Mouse (Mus musculus) urinary bladder, postnatal 36 days (tissue): ENCODE results near the gene Pcbp3.

Experiments
- DNase-seq, 2 experiments: peaks; one replicate each; pipeline ENCODE4 v3.0.0; 2022; ENCODE audit warnings: low spot score in 2 of 2, mixed read lengths in 1 of 2

The Pcbp3 gene

DNA sequence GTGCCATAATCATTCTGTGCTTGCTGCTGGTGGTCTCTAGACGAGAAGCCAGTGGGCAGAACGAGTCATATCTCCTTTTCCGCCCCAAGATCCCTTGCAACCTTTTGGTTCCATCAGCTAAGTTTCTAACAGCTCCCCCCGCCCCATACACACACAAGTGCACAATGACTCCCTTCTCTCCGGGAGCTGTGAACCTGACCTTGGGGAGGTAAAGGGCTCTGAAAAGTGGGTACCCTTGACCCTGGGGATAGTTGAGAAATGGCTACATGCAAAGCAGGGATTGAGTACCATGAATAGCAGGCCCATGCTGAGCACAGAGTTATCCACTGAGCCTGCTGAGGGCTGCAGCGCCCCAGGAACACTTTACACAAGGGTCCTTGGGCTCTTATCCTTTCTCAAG, 229.3 kb downstream of the Pcbp3 start:
- no peak for DNase-seq

- no peak for DNase-seq
These were observed 230.0 kb downstream of the Pcbp3 start for GRCm38 (mm10) chr10:76731621-76732239.

DNA sequence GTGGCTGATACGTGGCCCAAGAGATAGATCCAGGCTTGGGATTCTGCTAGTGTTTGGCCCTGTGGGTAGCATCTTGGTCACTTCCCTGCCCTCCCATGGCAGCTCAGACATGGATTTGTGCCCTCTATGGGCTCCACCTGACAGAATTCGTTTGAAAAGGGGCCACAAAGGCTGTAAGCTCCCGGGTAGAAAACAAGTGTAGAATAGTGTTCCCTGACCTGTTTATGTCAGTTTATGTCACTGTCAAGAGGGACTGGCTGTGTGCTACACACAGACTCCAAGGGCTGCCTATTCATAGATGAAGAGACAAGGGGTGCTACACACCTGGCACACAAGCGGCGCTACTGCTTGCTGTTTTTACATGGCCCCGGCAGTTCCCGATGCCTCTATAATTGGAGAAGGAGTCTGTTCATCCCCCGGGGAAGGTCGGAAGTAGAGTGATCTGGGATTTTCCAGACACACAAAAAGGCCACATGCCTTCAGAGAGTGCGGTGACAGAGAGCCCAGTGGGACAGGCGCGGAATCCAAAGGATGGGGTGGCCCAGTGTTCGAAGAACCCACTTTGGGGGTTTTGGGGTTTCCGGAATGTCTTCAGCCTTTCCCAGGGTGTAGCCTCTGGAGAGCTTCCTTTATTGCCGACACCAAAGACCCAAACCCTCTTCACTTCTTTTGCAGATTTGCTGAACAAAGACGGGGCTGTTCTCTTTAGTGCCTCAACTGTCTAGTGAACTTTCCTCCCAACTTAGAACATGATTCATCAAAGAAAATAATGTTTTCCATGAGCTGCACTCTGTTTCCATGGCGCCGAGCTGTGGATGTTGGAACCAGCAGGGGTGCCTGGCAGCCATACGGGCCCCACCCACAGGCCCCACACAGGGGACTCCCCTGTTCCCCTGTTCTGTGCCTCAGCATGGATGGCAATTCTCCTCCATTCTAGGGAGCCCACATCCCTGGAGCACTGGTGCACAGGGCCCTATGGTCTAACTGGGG, 231.8 kb downstream of the Pcbp3 start:
- DNase-seq: peak in 1 of 2 experiments; percentile 62

DNA sequence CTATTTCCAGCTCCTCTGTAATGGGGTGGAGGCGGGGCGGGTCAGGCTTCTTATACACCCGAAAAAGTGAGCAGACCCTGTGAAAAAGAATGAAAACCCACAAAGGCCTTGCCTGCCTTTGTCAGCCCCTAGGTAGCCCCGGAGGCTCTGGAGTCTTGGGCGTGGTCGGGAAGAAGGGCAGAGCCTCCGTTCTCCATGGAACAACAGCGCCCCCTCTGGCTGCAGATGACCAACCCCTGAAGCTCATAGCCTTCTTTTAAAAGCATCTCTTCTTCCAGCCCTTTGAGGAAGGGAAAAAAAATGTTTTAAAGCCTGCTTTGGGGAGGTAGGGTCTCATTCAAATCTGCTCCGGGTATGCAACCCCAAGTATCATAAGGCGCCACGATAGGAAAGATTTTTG, 233.3 kb downstream of the Pcbp3 start:
- DNase-seq: peak; percentile 63 to 77

DNA sequence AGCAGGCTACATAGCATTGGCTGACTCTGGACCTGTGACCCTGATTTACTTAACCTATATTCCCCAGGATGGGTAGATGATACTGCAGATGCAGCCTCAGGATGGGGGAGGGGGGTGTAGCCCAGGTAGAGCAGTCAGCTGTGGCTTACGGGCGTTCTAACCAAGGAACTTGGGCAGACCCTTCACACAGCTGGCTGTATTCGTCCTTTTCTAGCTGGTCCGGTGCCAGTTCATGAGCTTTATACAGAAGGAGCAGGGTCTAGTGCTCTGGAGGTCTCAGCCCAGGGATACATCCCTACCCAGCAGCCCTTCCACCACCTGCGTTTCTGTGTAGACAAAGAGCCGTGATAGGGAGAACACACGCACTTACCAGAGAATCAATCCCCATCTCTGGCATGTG, 234.4 kb downstream of the Pcbp3 start:
- no peak for DNase-seq

DNA sequence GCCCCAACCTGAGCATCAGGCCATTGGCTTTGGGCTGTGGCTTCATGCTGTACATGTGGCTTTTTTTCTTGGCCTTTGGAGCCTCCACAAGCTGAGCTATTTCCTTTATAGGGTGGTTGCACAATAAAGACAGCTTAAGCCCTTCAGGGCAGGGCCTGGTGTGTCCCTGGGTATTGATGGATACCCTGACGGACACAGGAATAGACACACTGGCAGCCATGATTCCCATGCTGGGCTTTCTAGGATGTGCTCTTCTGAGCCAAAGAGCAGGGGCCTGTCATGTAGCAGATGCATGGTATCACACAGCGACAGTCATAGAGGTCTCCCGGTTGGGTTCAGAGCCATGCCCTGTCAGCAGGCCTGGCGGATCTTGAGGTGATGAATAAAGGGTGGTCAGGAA, 234.8 kb downstream of the Pcbp3 start:
- DNase-seq: no peak

GRCm38 (mm10) chr10:76725682-76726285, 235.9 kb downstream of the Pcbp3 start, which contains the start of gene Col6a1:
Gene Col6a1, minus strand, starts transcription at chr10:76726168.
- DNase-seq: no peak

- no peak for DNase-seq
These were observed 236.6 kb downstream of the Pcbp3 start for GRCm38 (mm10) chr10:76725097-76725496.

DNA sequence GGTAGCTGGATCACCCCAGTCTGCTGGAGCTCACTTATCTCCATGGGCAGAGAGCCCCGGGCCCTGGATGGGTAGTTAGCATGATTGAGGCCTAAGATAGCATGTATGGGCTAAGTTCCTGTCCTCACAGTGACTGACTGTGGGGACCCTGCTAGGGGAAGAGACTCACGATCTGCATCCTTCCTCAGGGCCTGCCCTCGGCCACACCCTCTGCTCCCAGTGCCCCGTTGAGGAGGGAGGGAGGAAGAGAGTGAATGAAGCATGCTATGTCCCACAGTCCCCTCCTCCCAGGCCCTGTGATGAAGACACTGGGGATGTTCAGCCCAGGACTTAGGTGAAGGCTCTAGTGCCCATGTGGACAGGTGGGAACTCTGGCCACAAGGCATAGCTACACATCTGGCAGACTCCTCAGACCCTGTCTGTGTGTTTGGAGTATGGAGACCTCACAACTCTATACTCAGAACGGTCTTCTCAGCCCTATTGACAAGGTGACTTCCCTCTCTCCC, 237.4 kb downstream of the Pcbp3 start:
- DNase-seq: no peak

DNA sequence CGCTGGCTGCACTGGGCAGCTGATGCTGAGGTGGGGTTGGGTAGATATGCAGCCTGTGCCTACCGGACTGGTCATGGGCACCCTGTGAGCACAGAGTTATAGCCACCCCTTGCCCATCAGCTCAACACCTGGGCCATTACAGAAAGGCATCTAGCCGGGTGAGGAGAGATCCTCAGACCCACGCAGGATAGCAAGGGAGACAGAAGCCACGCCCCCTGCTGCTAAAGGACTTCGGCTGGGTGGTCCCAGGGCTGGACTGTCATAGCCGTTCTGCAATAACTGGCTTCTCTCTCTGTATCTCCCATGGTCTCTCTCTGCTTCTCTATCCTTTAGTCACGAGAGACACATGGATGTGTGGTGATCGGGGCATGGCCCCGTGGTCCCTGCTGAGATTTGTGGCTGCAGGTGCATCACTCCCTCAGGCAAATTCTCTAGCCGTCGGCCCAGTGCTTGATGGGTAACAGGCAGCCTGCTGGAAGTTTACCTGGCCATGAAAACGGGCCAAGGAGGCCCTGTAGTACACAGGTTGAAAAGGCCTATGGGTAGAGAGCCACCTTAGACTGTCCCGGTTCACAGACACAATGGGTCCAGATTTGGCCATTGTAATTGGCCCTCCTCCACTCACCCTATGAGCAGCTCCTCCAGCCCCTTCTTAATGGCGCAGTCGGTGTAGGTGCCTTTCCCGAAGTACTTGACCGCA, 238.8 kb downstream of the Pcbp3 start:
- no peak for DNase-seq

- DNase-seq: no peak
These were observed 239.9 kb downstream of the Pcbp3 start for GRCm38 (mm10) chr10:76721746-76722145.

DNA sequence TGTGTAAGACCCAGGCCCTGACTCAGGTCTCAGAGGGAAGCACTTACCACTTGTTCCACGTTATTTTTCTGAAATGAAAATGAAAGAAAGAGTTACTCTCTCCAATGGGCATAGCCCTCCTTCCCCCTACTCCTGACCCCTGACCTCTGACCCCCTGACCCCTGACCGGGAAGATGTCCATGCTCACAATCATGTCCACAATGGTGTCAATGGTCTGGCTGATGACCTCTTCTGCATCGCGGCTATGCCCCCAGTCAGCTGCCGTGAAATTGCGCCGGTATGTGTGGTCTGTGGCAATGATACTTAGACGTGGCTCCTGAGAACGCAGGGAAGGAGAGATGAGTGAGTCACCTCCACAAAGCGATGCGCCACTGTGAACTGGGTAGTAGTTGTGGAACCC, 240.5 kb downstream of the Pcbp3 start:
- no peak for DNase-seq

GRCm38 (mm10) chr10:76717631-76718030, 244.1 kb downstream of the Pcbp3 start:
- DNase-seq: no peak

DNA sequence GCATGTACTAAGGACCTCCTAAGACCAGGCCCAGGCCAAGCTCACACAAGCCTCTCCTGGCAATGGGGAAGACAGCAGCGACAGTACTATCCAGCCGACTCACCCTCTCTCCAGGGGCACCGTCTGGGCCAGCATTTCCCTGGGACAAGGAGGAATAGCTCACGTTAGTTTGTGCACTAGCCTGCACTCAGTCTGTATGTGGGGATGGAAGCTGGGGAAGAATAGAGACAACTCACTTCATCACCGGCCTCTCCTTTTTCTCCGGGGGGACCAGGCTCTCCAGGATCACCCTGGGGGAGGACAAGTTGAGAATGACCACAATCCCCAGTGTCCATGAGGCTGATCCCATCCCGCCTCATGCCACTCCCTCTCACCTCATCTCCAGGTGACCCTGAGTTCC, 244.7 kb downstream of the Pcbp3 start:
- no peak for DNase-seq

DNA sequence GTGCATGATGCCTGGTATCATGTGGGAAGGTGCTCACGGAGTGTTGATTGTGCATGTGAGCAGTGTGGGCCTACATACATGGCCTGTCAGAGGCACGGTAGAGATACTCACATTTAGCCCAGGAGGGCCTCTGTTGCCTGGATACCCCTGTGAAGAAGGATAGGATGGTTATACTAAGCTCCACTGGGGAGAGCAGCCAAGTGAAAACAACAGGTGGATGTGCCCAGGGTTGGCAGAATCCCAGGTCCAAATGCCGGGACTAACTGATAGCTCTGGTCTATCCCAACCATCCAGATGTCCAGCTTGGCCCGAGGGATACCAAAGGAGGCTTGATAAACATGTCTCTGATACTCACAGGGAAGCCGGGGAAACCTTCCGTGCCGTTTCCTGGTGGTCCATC, 247.4 kb downstream of the Pcbp3 start:
- no peak for DNase-seq

- no peak for DNase-seq
These were observed 249.2 kb downstream of the Pcbp3 start for GRCm38 (mm10) chr10:76712500-76712899.
